Comparison of ENCODE assay signal across 18 mouse cellular contexts in genomic region chr12:49915691-49916090, GRCm38 (mm10).
"Had no signal": no experiment of that assay in that cellular context is flagged by ENCODE, and none has a peak within 500 bp of the region (broad histone marks: within the 10 kb centered on the region; RNA-seq: fewer than 3 reads in every experiment).

No protein-coding gene starts in this region.

- H3K9ac ChIP-seq: lung, embryonic 14.5 days; midbrain, embryonic 12.5 days; neural tube, embryonic 13.5 days; neural tube, embryonic 15.5 days had no signal

- ATAC-seq: midbrain, embryonic 16.5 days had no signal

- H3K36me3 ChIP-seq: midbrain, embryonic 10.5 days; midbrain, embryonic 12.5 days; neural tube, embryonic 13.5 days; neural tube, embryonic 15.5 days had no signal

- H3K4me3 ChIP-seq: midbrain, embryonic 10.5 days; midbrain, embryonic 12.5 days; myocyte; neural tube, embryonic 13.5 days; neural tube, embryonic 15.5 days had no signal

- H3K4me1 ChIP-seq: midbrain, embryonic 10.5 days; midbrain, embryonic 12.5 days; neural tube, embryonic 13.5 days; neural tube, embryonic 15.5 days had no signal

- H3K4me2 ChIP-seq: lung, embryonic 14.5 days; midbrain, embryonic 12.5 days; neural tube, embryonic 13.5 days; neural tube, embryonic 15.5 days had no signal

- H3K27me3 ChIP-seq: midbrain, embryonic 12.5 days; neural tube, embryonic 13.5 days; neural tube, embryonic 15.5 days had no signal

- DNase-seq: lung, embryonic 14.5 days; lung, postnatal 10 days; lung, postnatal 4 days; midbrain, embryonic 14.5 days; retina, postnatal 1 day; right cerebral cortex, adult 18-20 months; right cerebral cortex, postnatal 25 days; right cerebral cortex, postnatal 4 days; spleen, adult 18-20 months; thymus, adult 18-20 months; thymus, postnatal 14 days; thymus, postnatal 36 days had no signal

- H3K27ac ChIP-seq: midbrain, embryonic 10.5 days; midbrain, embryonic 12.5 days; neural tube, embryonic 13.5 days; neural tube, embryonic 15.5 days had no signal

- H3K9me3 ChIP-seq: midbrain, embryonic 10.5 days; midbrain, embryonic 12.5 days; neural tube, embryonic 13.5 days; neural tube, embryonic 15.5 days had no signal
